In genomic region chr2:3165890-3166605, GRCm38 (mm10) we compare ENCODE assay signal across 18 mouse cellular contexts. TPM values are rescaled to one million over a fixed set of nuclear protein-coding genes. Genes with fewer than 3 reads are reported as not detected.
DNase-seq lines count a peak whose midpoint lies in the region; ATAC-seq and TF ChIP-seq lines count a peak whose summit lies in the region.
"Had no signal": no experiment of that assay in that cellular context is flagged by ENCODE, and none has a peak within 500 bp of the region (broad histone marks: within the 10 kb centered on the region; RNA-seq: fewer than 3 reads in every experiment).

No protein-coding gene starts in this region.

- WGBS in cerebellum, adult 2 months = 85% methylated on average over 7 of the region's 7 CpGs
- WGBS in lung, embryonic 14.5 days = 42% methylated on average over 7 of the region's 7 CpGs
- WGBS in kidney, embryonic 15.5 days = 67% methylated on average over 7 of the region's 7 CpGs

- H3K4me3 ChIP-seq in cerebellum, adult 2 months (replicated peaks; ENCODE audit: insufficient read depth, low read depth, low read length) = no peak overlapping the region
- H3K4me3 ChIP-seq in lung, embryonic 14.5 days (ENCODE audit: low read depth, low read length) = no peak overlapping the region
- H3K4me3 ChIP-seq in kidney, embryonic 15.5 days (replicated peaks) = no peak overlapping the region
- H3K4me3 ChIP-seq: forebrain, embryonic 12.5 days; heart, embryonic 13.5 days; liver, embryonic 12.5 days had no signal

- DNase-seq in cerebellum, adult 2 months = no peak
- no peak for DNase-seq in cerebellum, postnatal 4 days (ENCODE audit: low spot score in 2 of 2)
- DNase-seq in lung, embryonic 14.5 days = peak; percentile 70
- no peak for DNase-seq in lung, postnatal 25 days (ENCODE audit: low spot score)
- peak; percentile 60 for DNase-seq in lung, postnatal 36 days
- no peak for DNase-seq in spleen, adult 18-20 months
- no peak for DNase-seq in thymus, postnatal 25 days
- DNase-seq: cerebellum, adult 9-10 months; heart, postnatal 36 days; layer of hippocampus, postnatal 36 days; left cerebral cortex, postnatal 4 days had no signal

- ATAC-seq in lung, embryonic 14.5 days (ENCODE audit: insufficient read depth) = peak; percentile 84
- 0 out of 2 replicates have a peak, but pooled peaks have one; percentile 13 for ATAC-seq in kidney, embryonic 15.5 days (replicated peaks; ENCODE audit: low FRiP score)
- ATAC-seq: CD4-positive, CD25-positive, alpha-beta regulatory T cell, adult 4 months; liver, embryonic 12.5 days; midbrain, embryonic 16.5 days had no signal

- H3K27ac ChIP-seq in cerebellum, adult 2 months (ENCODE audit: insufficient read depth, low read length) = 0 out of 2 replicates have a peak overlapping the region, but pooled peaks have one; percentile 33
- peak overlapping the region; percentile 63; the same call in 1 of the 2 replicates for H3K27ac ChIP-seq in lung, embryonic 14.5 days (ENCODE audit: low read depth)
- H3K27ac ChIP-seq in kidney, embryonic 15.5 days = peak overlapping the region; percentile 13; the same call in 1 of the 2 replicates
- H3K27ac ChIP-seq: forebrain, embryonic 12.5 days; heart, embryonic 13.5 days; liver, embryonic 12.5 days had no signal

- H3K4me2 ChIP-seq in lung, embryonic 14.5 days = no peak overlapping the region
- H3K4me2 ChIP-seq in kidney, embryonic 15.5 days = no peak overlapping the region
- H3K4me2 ChIP-seq: forebrain, embryonic 12.5 days; heart, embryonic 13.5 days; liver, embryonic 12.5 days had no signal

- H3K36me3 ChIP-seq in lung, embryonic 14.5 days (ENCODE audit: insufficient read depth) = no peaks in the 10 kb centered on the region
- H3K36me3 ChIP-seq in kidney, embryonic 15.5 days = no peaks in the 10 kb centered on the region
- H3K36me3 ChIP-seq: forebrain, embryonic 12.5 days; G1E; heart, embryonic 13.5 days; liver, embryonic 12.5 days had no signal

- H3K4me1 ChIP-seq in cerebellum, adult 2 months (ENCODE audit: control insufficient read depth, insufficient read depth, low read length) = no peaks in the 10 kb centered on the region
- H3K4me1 ChIP-seq in lung, embryonic 14.5 days (ENCODE audit: insufficient read depth) = 0 out of 2 replicates have a peak, but pooled peaks cover 5% of the 10 kb centered on the region
- H3K4me1 ChIP-seq in kidney, embryonic 15.5 days = peaks cover 27% of the 10 kb centered on the region

- no peak for TF ChIP-seq POLR2A in cerebellum, adult 2 months (IDR thresholded peaks at IDR 0.05; ENCODE audit: borderline replicate concordance, insufficient read depth, low read length)

- H3K9me3 ChIP-seq in lung, embryonic 14.5 days (ENCODE audit: low read depth, low read length) = no peaks in the 10 kb centered on the region
- H3K9me3 ChIP-seq in kidney, embryonic 15.5 days (replicated peaks) = no peaks in the 10 kb centered on the region
- H3K9me3 ChIP-seq: forebrain, embryonic 12.5 days; G1E; heart, embryonic 13.5 days; liver, embryonic 12.5 days had no signal

- H3K27me3 ChIP-seq in cerebellum, adult 2 months (ENCODE audit: control insufficient read depth, insufficient read depth, low read length) = no peaks in the 10 kb centered on the region
- no peaks in the 10 kb centered on the region for H3K27me3 ChIP-seq in lung, embryonic 14.5 days (ENCODE audit: insufficient read depth, low read length)
- no peaks in the 10 kb centered on the region for H3K27me3 ChIP-seq in kidney, embryonic 15.5 days
- H3K27me3 ChIP-seq: forebrain, embryonic 12.5 days; heart, embryonic 13.5 days; liver, embryonic 12.5 days had no signal

- no peak overlapping the region for H3K9ac ChIP-seq in lung, embryonic 14.5 days
- no peak overlapping the region for H3K9ac ChIP-seq in kidney, embryonic 15.5 days
- H3K9ac ChIP-seq: forebrain, embryonic 12.5 days; heart, embryonic 13.5 days; liver, embryonic 12.5 days had no signal

- TF ChIP-seq CTCF in cerebellum, adult 2 months (IDR thresholded peaks at IDR 0.05; ENCODE audit: borderline replicate concordance, insufficient read depth, low read depth, low read length) = no peak
- TF ChIP-seq CTCF in lung, embryonic 14.5 days (IDR thresholded peaks at IDR 0.05; ENCODE audit: low read depth) = no peak

RNA-seq across cellular contexts. Expression of gene Fam171a1, which starts 52.0 kb away (rescaled TPM):
- polyA plus RNA-seq in cerebellum, adult 2 months (2012; rRNA removed) = 26.6 and 29.1 TPM in 2 replicates
- polyA plus RNA-seq in lung, embryonic 14.5 days (2014; fragmentation: Nextera tagmentation; extraction: Ambion mirVana) = 57.0 and 58.3 TPM in 2 replicates
- 53.5 and 57.1 TPM in 2 replicates for polyA plus RNA-seq in kidney, embryonic 15.5 days (2015; fragmentation: Nextera tagmentation; extraction: Ambion mirVana)
- polyA plus RNA-seq: CD4-positive, CD25-positive, alpha-beta regulatory T cell, adult 4 months; G1E had no signal

Comparison
In these comparisons a context has a peak if more than half of its experiments do, and no peak if none do; other contexts are left out.
1. DNase-seq: peak in lung, embryonic 14.5 days (single experiment) and lung, postnatal 36 days (single experiment); none in cerebellum, adult 2 months (0 of 2), cerebellum, postnatal 4 days (0 of 2), lung, postnatal 25 days (single experiment), spleen, adult 18-20 months (0 of 2) and thymus, postnatal 25 days (single experiment).
2. H3K27ac ChIP-seq: peak in every context shown above with its lines; median percentile 63 in lung, embryonic 14.5 days; 33 in cerebellum, adult 2 months; 13 in kidney, embryonic 15.5 days.